Mouse (Mus musculus) neural tube, embryonic 15.5 days (tissue): ENCODE measurements around the gene Zfp524. TPM values are rescaled to one million over a fixed set of nuclear protein-coding genes. Genes with fewer than 3 reads are reported as not detected.

Experiments
- ATAC-seq: fragments of 200-750 bp; cut with Nextera tagmentation; 2 replicates; pipeline ENCODE4 v1.8.0; 2017; ENCODE audit warnings: mild to moderate bottlenecking, moderate TSS enrichment, moderate library complexity; ENCODE audit not compliant: low FRiP score
- H3K27ac ChIP-seq: fragments of 300-500 bp; sonication (generic); replicated peaks from 2 replicates; pipeline ENCODE4 v1.5.1; 2015; ENCODE audit warnings: mild to moderate bottlenecking, inconsistent platforms
- H3K27me3 ChIP-seq: fragments of 300-500 bp; sonication (generic); replicated peaks from 2 replicates; pipeline ENCODE4 v1.6.1; 2015; ENCODE audit warnings: inconsistent platforms
- H3K36me3 ChIP-seq: fragments of 300-500 bp; sonication (generic); 2 replicates; pipeline ENCODE4 v1.6.1; 2015; ENCODE audit warnings: inconsistent platforms
- H3K4me1 ChIP-seq: fragments of 300-500 bp; sonication (generic); 2 replicates; pipeline ENCODE4 v1.6.1; 2015; ENCODE audit warnings: inconsistent platforms
- H3K4me2 ChIP-seq: fragments of 300-500 bp; sonication (generic); 2 replicates; pipeline ENCODE4 v1.6.1; 2015; ENCODE audit warnings: inconsistent platforms, mild to moderate bottlenecking, moderate library complexity
- H3K4me3 ChIP-seq: fragments of 300-500 bp; sonication (generic); replicated peaks from 2 replicates; pipeline ENCODE4 v1.5.1; 2015; ENCODE audit warnings: mild to moderate bottlenecking, inconsistent platforms
- H3K9ac ChIP-seq: fragments of 300-500 bp; sonication (generic); replicated peaks from 2 replicates; pipeline ENCODE4 v1.6.1; 2015; ENCODE audit warnings: mild to moderate bottlenecking, inconsistent platforms
- H3K9me3 ChIP-seq: fragments of 300-500 bp; sonication (generic); replicated peaks from 2 replicates; pipeline ENCODE4 v1.6.1; 2016; ENCODE audit warnings: inconsistent platforms
- WGBS: fragments of 180-500 bp; shearing (Covaris S2); methylation state at CpG from one replicate; pipeline ENCODE4 v1.1.7; 2015; ENCODE audit warnings: mixed read lengths; 5-methylcytosine and 5-hydroxymethylcytosine counted together
- polyA plus RNA-seq: library from polyadenylated mRNA; unstranded; fragments of >200 nt; fragmentation: Nextera tagmentation; extraction: Ambion mirVana; gene quantifications from 2 replicates; pipeline ENCODE4 v1.2.1, GENCODE M21; 2015

Gene Zfp524
- 7.3 and 9.9 TPM in 2 replicates for polyA plus RNA-seq

DNA sequence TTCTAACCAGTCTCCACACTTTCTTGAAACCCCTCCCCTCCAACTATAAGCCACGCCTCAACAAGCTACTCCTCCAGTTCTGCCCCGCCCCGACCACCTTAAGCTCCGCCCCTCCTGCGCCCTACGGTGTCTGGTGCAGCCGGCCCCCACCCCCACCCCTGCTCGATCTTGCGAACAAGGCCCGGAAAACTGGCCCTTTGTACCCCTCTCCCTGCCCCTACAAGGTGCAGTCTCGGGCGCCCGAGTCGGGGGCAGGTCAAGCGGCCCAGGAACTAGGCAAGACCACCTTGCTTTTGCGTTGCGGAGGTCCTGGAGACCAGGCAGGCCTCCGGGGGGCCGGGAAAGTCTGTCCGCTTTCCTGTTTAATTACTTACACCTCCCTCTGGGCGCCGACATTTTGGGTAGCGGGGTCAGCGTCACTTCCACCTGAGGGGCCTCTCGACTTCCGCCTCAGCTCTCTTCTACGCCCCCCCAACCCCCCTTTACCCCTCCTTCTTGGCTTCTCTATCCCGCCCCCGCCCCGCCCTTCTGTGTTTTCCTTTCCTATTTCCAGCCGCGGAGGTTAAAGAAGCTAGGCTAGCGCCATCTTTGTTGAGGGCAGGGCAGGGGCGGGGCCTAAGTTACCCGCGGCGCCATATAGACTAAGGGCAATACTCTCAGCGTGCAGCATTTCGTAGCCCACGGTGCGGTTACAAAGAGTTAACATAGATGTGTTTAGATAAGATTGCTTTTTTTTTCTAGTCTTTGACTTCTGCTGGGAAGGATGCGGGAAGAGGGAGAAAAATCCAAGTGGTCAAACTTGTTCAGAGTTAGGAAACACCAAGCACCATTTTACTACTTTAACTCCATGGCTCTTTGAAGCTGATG, at the start of gene Zfp524, which contains the start of gene Fiz1:
Gene Zfp524, plus strand, starts transcription at position 165 of the 867 bp plus-strand sequence.
Gene Fiz1, minus strand, starts transcription at position 447 of the 867 bp plus-strand sequence.
- Histone ChIP-seq H3K27me3 (no peaks in the 10 kb centered on the region), H3K4me2 (peak within 1 kb of the TSS; percentile 69), H3K9ac (peak within 1 kb of the TSS; percentile 79), H3K4me1 (peaks cover 19% of the 10 kb centered on the region), H3K27ac (peak within 1 kb of the TSS; percentile 99), H3K4me3 (peak within 1 kb of the TSS; percentile 72), H3K36me3 (peaks cover 32% of the 10 kb centered on the region), H3K9me3 (no peaks in the 10 kb centered on the region)
- peak; percentile 86 for ATAC-seq
- WGBS = under 1% methylated on average over 42 of the region's 42 CpGs

- no peaks in the 10 kb centered on the region for H3K9me3 ChIP-seq
- no peak overlapping the region for H3K27ac ChIP-seq
- H3K4me1 ChIP-seq = 0 out of 2 replicates have a peak, but pooled peaks cover 4% of the 10 kb centered on the region
- no peak overlapping the region for H3K4me3 ChIP-seq
- no peak for ATAC-seq
- H3K36me3 ChIP-seq = no peaks in the 10 kb centered on the region
- no peak overlapping the region for H3K4me2 ChIP-seq
- H3K27me3 ChIP-seq = 0 out of 2 replicates have a peak, but pooled peaks cover 5% of the 10 kb centered on the region
- no peak overlapping the region for H3K9ac ChIP-seq
- 88% methylated on average over 5 of the region's 5 CpGs for WGBS
Observed at GRCm38 (mm10) chr7:4964988-4965387, 49.2 kb upstream of the Zfp524 start.

DNA sequence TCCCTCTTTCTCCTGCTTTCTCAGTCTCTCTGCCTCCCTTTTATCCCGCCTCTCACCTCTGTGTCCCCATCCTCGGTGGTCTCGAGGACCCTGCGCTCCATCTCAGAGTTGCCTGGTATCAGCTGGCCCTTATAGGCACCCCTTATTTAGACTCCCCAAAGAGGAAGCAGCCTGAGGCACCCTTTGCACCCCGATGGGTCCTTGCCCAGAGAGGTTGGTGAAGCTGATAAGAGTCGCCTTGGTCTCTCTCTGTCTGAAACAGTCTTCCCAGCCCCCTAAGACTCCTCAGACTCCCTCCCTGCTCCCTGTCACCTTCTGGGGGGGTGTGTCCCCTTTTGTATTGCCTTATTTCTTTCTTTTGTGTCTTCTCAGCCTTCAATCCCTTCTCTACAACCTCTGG, 43.1 kb upstream of the Zfp524 start, which contains the start of gene Sbk3:
Gene Sbk3, minus strand, starts transcription at position 101 of the 400 bp plus-strand sequence.
- Histone ChIP-seq H3K36me3 (no peaks in the 10 kb centered on the region), H3K4me3 (no peak within 1 kb of the TSS), H3K27ac (no peak within 1 kb of the TSS), H3K4me2 (no peak within 1 kb of the TSS), H3K9me3 (no peaks in the 10 kb centered on the region), H3K4me1 (no peaks in the 10 kb centered on the region), H3K9ac (no peak within 1 kb of the TSS), H3K27me3 (0 out of 2 replicates have a peak, but pooled peaks cover 5% of the 10 kb centered on the region)
- no peak for ATAC-seq
- 52% methylated on average over 6 of the region's 6 CpGs for WGBS

DNA sequence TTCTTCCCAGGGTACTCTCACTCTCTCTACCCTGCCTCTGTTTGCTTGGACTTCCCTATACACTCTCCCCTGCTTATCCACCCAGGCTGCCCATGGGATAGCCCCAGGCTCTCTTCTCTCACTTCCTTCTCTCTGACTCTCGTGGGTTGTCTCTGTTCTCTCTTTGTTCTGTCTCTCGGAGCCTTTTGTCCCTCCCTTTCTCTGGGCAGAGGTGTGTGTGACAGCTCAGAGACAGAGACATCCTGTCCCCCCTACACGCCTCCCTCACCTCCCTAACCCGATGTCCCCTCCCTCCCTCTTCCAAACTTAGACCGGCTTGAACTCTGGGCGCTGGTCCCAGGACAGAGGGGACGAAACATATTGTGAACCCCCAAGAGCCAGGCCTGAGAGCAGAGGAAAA, 42.5 kb upstream of the Zfp524 start:
- H3K4me3 ChIP-seq = no peak overlapping the region
- no peak overlapping the region for H3K9ac ChIP-seq
- H3K27me3 ChIP-seq = 0 out of 2 replicates have a peak, but pooled peaks cover 5% of the 10 kb centered on the region
- WGBS = 38% methylated on average over 7 of the region's 7 CpGs
- no peak overlapping the region for H3K4me2 ChIP-seq
- H3K4me1 ChIP-seq = no peaks in the 10 kb centered on the region
- ATAC-seq = no peak
- no peaks in the 10 kb centered on the region for H3K9me3 ChIP-seq
- H3K36me3 ChIP-seq = no peaks in the 10 kb centered on the region
- no peak overlapping the region for H3K27ac ChIP-seq

DNA sequence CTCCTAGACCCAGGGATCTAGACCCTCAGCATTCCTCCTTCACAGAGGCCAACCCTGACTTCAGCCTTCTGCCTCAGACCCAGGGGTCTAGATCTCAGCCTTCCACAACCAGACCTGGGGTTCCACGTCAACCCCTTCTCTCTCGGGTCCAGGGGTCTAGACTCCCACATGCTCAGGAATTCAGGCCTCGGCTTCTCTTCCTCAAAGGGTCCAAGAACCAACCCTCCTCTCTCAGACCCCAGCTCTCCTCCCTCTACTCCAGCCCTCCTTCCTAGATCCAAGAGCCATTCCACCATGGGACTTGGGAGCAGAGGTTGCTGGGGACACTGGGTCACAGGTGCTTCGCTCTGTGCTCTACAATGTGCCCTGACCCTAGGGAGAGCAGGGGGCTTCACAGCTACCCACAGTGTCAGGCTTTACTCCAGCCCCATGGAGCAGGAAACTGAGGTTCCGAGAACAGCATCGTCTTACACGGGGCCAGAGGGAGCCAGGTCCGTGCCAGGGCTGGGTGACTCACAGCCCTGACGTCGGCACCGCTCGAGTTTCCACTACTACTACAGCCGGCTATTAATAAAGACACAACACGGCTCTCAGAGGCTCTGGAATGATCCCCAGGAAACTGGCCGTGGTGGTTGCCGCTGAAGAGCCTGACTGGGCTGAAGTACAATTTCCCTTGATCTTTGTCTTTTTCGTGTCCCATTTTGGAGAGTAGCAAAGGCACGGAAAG, 41.7 kb upstream of the Zfp524 start:
- Histone ChIP-seq H3K27ac (no peak overlapping the region), H3K9ac (no peak overlapping the region), H3K27me3 (0 out of 2 replicates have a peak, but pooled peaks cover 4% of the 10 kb centered on the region), H3K4me2 (no peak overlapping the region), H3K9me3 (no peaks in the 10 kb centered on the region), H3K4me1 (no peaks in the 10 kb centered on the region), H3K4me3 (no peak overlapping the region), H3K36me3 (no peaks in the 10 kb centered on the region)
- no peak for ATAC-seq
- 83% methylated on average over 18 of the region's 18 CpGs for WGBS

GRCm38 (mm10) chr7:4975455-4975854, 38.8 kb upstream of the Zfp524 start:
- Histone ChIP-seq H3K27ac (no peak overlapping the region), H3K4me1 (no peaks in the 10 kb centered on the region), H3K9ac (no peak overlapping the region), H3K27me3 (no peaks in the 10 kb centered on the region), H3K9me3 (no peaks in the 10 kb centered on the region), H3K4me3 (no peak overlapping the region), H3K4me2 (no peak overlapping the region), H3K36me3 (no peaks in the 10 kb centered on the region)
- ATAC-seq = no peak
- 73% methylated on average over 4 of the region's 4 CpGs for WGBS

DNA sequence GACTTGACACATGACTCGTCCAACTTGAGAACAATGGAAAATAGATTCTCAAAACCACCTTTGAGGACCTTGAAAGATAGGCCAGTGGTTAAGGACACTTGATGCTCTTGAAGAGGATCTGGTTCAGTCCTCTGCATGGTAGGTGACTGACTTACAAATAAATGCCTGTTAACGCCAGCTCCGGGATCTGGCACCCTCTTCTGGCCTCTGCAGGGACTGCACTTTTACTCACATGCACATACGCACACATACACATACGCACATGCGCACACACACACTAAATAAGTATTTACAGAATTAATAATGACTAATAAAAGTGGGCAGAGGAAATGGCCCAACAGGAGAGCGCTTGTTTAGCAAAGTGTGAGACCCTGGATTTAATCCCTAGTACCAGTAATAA, 37.4 kb upstream of the Zfp524 start:
- H3K4me3 ChIP-seq = no peak overlapping the region
- H3K36me3 ChIP-seq = no peaks in the 10 kb centered on the region
- ATAC-seq = no peak
- no peak overlapping the region for H3K27ac ChIP-seq
- no peaks in the 10 kb centered on the region for H3K9me3 ChIP-seq
- no peaks in the 10 kb centered on the region for H3K27me3 ChIP-seq
- H3K4me1 ChIP-seq = no peaks in the 10 kb centered on the region
- H3K9ac ChIP-seq = no peak overlapping the region
- 90% methylated on average over 7 of the region's 7 CpGs for WGBS
- H3K4me2 ChIP-seq = no peak overlapping the region

- no peaks in the 10 kb centered on the region for H3K9me3 ChIP-seq
- no peak for ATAC-seq
- H3K27ac ChIP-seq = no peak overlapping the region
- no peak overlapping the region for H3K4me3 ChIP-seq
- peaks cover 11% of the 10 kb centered on the region for H3K4me1 ChIP-seq
- no peak overlapping the region for H3K4me2 ChIP-seq
- no peak overlapping the region for H3K9ac ChIP-seq
- 66% methylated on average over 2 of the region's 2 CpGs for WGBS
- H3K27me3 ChIP-seq = no peaks in the 10 kb centered on the region; the same call in 1 of the 2 replicates
- H3K36me3 ChIP-seq = peaks cover 25% of the 10 kb centered on the region
Observed at GRCm38 (mm10) chr7:4988250-4988649, 26.0 kb upstream of the Zfp524 start.

- H3K9me3 ChIP-seq = no peaks in the 10 kb centered on the region
- H3K9ac ChIP-seq = peak overlapping the region; percentile 6; the same call in 1 of the 2 replicates
- H3K4me3 ChIP-seq = peak overlapping the region; percentile 73
- H3K36me3 ChIP-seq = peaks cover 31% of the 10 kb centered on the region
- peak overlapping the region; percentile 77 for H3K4me2 ChIP-seq
- no peaks in the 10 kb centered on the region; the same call in 1 of the 2 replicates for H3K27me3 ChIP-seq
- no peak overlapping the region for H3K27ac ChIP-seq
- ATAC-seq = no peak
- WGBS = 34% methylated on average over 50 of the region's 55 CpGs
- H3K4me1 ChIP-seq = peaks cover 41% of the 10 kb centered on the region
Observed at GRCm38 (mm10) chr7:4993347-4993998, 20.7 kb upstream of the Zfp524 start.

- H3K27ac ChIP-seq = no peak overlapping the region
- H3K4me2 ChIP-seq = peak overlapping the region; percentile 77
- WGBS = 46% methylated on average over 59 of the region's 59 CpGs
- H3K27me3 ChIP-seq = no peaks in the 10 kb centered on the region; the same call in 1 of the 2 replicates
- peak overlapping the region; percentile 73 for H3K4me3 ChIP-seq
- no peaks in the 10 kb centered on the region for H3K9me3 ChIP-seq
- peak overlapping the region; percentile 81; the same call in 1 of the 2 replicates for H3K9ac ChIP-seq
- H3K4me1 ChIP-seq = peaks cover 41% of the 10 kb centered on the region
- peaks cover 31% of the 10 kb centered on the region for H3K36me3 ChIP-seq
- ATAC-seq = no peak
Observed at GRCm38 (mm10) chr7:4993999-4994788, 20.0 kb upstream of the Zfp524 start.
